Mouse (Mus musculus) hematopoietic multipotent progenitor cell, adult 10-12 weeks (in vitro differentiated cells): ENCODE results near the gene Nfkb1. TPM values are rescaled to one million over a fixed set of nuclear protein-coding genes. Genes with fewer than 3 reads are reported as not detected.

Source experiments
- polyA plus RNA-seq: library from polyadenylated mRNA; stranded (reverse); fragments of >175 nt; gene quantifications from 2 replicates; pipeline ENCODE4 v1.2.3, GENCODE M21; 2012; ENCODE audit warnings: low replicate concordance

Gene Nfkb1
- polyA plus RNA-seq: 104 and 118 TPM in 2 replicates

DNA sequence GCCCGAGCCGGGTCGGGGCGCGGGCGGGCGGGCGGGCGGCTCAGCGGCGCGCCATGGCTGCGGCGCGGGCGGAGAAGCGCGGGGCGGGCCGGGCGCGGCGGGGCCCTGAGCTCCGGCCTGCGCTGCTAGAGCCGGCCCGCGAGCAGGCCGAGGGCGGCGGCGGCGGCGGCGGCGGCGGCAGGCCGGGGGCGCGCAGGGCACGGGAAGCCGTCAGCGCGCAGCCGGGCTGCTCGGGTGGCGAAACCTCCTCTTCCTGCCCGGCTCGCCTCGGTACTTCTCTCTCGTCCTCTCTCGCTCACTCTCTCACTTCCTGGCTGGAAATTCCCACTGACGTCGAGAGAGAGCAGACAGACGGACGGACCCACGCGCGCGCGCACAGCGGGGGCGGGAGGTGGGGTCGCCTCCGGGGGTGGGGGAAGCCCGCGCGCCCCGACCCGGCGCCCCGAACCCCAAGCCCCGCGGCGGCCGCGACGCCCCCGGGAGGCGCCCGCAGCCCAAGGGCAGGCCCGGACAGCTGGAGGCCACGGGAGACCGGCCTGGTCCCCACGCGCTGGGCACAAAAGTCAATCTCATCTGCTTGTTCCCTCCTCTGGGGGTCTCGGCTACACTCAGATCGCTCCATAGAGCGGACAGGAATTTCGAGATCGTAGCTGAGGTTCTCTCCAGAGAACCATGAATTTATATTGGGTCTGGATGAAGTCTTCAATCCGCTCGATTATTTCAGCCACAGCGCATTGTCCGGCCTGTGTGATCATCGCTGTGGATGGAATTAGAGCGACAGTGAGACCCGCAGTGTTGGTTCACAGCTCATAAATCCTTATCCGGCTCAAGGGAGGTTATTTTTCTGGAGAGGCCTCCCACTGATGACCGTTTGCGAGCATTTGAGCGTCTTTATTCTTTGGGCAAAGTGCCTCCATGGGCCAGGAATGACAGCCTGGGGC lies at the start of gene Nfkb1:
Gene Nfkb1, minus strand, starts transcription at position 357 of the 941 bp plus-strand sequence.

Other genes starting within 250 kb of the Nfkb1 start
- 5.6 and 9.2 TPM in 2 replicates for gene Manba, start 205.9 kb downstream of the Nfkb1 start, polyA plus RNA-seq
- 3.8 and 4.6 TPM in 2 replicates for gene Slc39a8, start 133.7 kb upstream of the Nfkb1 start, polyA plus RNA-seq